Mouse (Mus musculus) MEL (cell line): ENCODE measurements around the gene Susd3. TPM values are rescaled to one million over a fixed set of nuclear protein-coding genes. Genes with fewer than 3 reads are reported as not detected.

Experiments used
- DNase-seq: peaks from one replicate; pipeline ENCODE4 v3.0.0; 2011; ENCODE audit warnings: low read depth, low spot score
- H3K27ac ChIP-seq: 2 replicates; pipeline ENCODE4 v1.5.1; 2012; ENCODE audit warnings: low read depth, mild to moderate bottlenecking, control low read depth, low read length, moderate library complexity; ENCODE audit not compliant: control insufficient read depth
- H3K27me3 ChIP-seq, 2 experiments: fragments of 150-350 bp in 1 of 2; sonication (generic) in 1 of 2; 2 replicates each; pipeline ENCODE4 v1.6.1; 2012; ENCODE audit warnings: low read length in 2 of 2, mild to moderate bottlenecking in 2 of 2, improper control_type of control experiment in 1 of 2, moderate library complexity in 1 of 2; ENCODE audit not compliant: insufficient read depth in 2 of 2, control insufficient read depth in 1 of 2
- H3K36me3 ChIP-seq, 2 experiments: 2 replicates each; pipeline ENCODE4 v1.6.1; 2012 to 2014; ENCODE audit warnings: low read length in 2 of 2, improper control_type of control experiment in 1 of 2, inconsistent platforms in 1 of 2, mild to moderate bottlenecking in 1 of 2; ENCODE audit not compliant: insufficient read depth in 2 of 2, control insufficient read depth in 1 of 2
- H3K4me1 ChIP-seq, 2 experiments: fragments of 150-350 bp in 1 of 2; sonication (generic) in 1 of 2; 2 replicates each; pipeline ENCODE4 v1.6.1; 2012; ENCODE audit warnings: low read length in 2 of 2, improper control_type of control experiment in 1 of 2, mild to moderate bottlenecking in 1 of 2; ENCODE audit not compliant: insufficient read depth in 2 of 2, control insufficient read depth in 1 of 2
- H3K4me3 ChIP-seq, 2 experiments: fragments of 150-350 bp in 1 of 2; sonication (generic) in 1 of 2; 2 replicates each; pipeline ENCODE4 v1.5.1; 2012; ENCODE audit warnings: low read depth in 2 of 2, low read length in 2 of 2, mild to moderate bottlenecking in 2 of 2, moderate library complexity in 2 of 2, control low read depth in 1 of 2, improper control_type of control experiment in 1 of 2; ENCODE audit not compliant: control insufficient read depth in 1 of 2, insufficient read depth in 1 of 2
- H3K79me2 ChIP-seq: 2 replicates; pipeline ENCODE4 v1.6.1; 2012; ENCODE audit warnings: mild to moderate bottlenecking, low read length, moderate library complexity; ENCODE audit not compliant: control insufficient read depth, poor library complexity, insufficient read depth
- H3K9ac ChIP-seq: 2 replicates; pipeline ENCODE4 v1.6.1; 2012; ENCODE audit warnings: low read depth, mild to moderate bottlenecking, control low read depth, low read length, moderate library complexity; ENCODE audit not compliant: control insufficient read depth, poor library complexity, severe bottlenecking
- H3K9me3 ChIP-seq: fragments of 150-350 bp; sonication (generic); replicated peaks from 2 replicates; pipeline ENCODE4 v1.6.1; 2012; ENCODE audit warnings: mild to moderate bottlenecking, low read length, improper control_type of control experiment, moderate library complexity; ENCODE audit not compliant: insufficient read depth
- BHLHE40 ChIP-seq: IDR thresholded peaks from 2 replicates; pipeline ENCODE4 v1.6.1; 2012; ENCODE audit warnings: low read depth, mild to moderate bottlenecking, inconsistent platforms, low read length, improper control_type of control experiment, borderline replicate concordance
- CHD1 ChIP-seq: IDR thresholded peaks from 2 replicates; pipeline ENCODE4 v1.6.1; 2012; ENCODE audit warnings: low read depth, mild to moderate bottlenecking, inconsistent platforms, low read length, improper control_type of control experiment
- CHD2 ChIP-seq: IDR thresholded peaks from 2 replicates; pipeline ENCODE4 v1.6.1; 2011; ENCODE audit warnings: low read length, improper control_type of control experiment
- CTCF ChIP-seq, 3 experiments: IDR thresholded peaks in 2 of 3; conservative IDR thresholded peaks in 1 of 3; 2 replicates each; pipeline ENCODE4 v1.5.1; 2011 to 2012; ENCODE audit warnings: low read length in 3 of 3, low read depth in 2 of 3, mild to moderate bottlenecking in 2 of 3, improper control_type of control experiment in 1 of 3, inconsistent platforms in 1 of 3, mixed read lengths in 1 of 3, moderate library complexity in 1 of 3; ENCODE audit not compliant: control insufficient read depth in 1 of 3, insufficient read depth in 1 of 3, poor library complexity in 1 of 3, severe bottlenecking in 1 of 3
- E2F4 ChIP-seq: IDR thresholded peaks from 2 replicates; pipeline ENCODE4 v1.6.1; 2011; ENCODE audit warnings: low read depth, low read length, improper control_type of control experiment, borderline replicate concordance
- ELF1 ChIP-seq: IDR thresholded peaks from 2 replicates; pipeline ENCODE4 v1.6.1; 2014; ENCODE audit warnings: low read depth, mild to moderate bottlenecking, inconsistent platforms, low read length, improper control_type of control experiment, moderate library complexity
- EP300 ChIP-seq, 2 experiments: IDR thresholded peaks; 2 replicates each; pipeline ENCODE4 v1.6.1; 2011; ENCODE audit warnings: improper control_type of control experiment in 2 of 2, low read length in 2 of 2, low read depth in 1 of 2, mild to moderate bottlenecking in 1 of 2
- ETS1 ChIP-seq: IDR thresholded peaks from 2 replicates; pipeline ENCODE4 v1.6.1; 2012; ENCODE audit warnings: low read depth, mild to moderate bottlenecking, inconsistent platforms, low read length, improper control_type of control experiment, moderate library complexity
- GATA1 ChIP-seq: IDR thresholded peaks from 2 replicates; pipeline ENCODE4 v1.6.1; 2011; ENCODE audit warnings: low read depth, low read length, improper control_type of control experiment
- HCFC1 ChIP-seq: IDR thresholded peaks from 2 replicates; pipeline ENCODE4 v1.6.1; 2012; ENCODE audit warnings: low read depth, mild to moderate bottlenecking, inconsistent platforms, low read length, improper control_type of control experiment, moderate library complexity
- JUND ChIP-seq: IDR thresholded peaks from 2 replicates; pipeline ENCODE4 v1.6.1; 2011; ENCODE audit warnings: low read depth, mild to moderate bottlenecking, improper control_type of control experiment, low read length
- MAFK ChIP-seq: IDR thresholded peaks from 2 replicates; pipeline ENCODE4 v1.6.1; 2011; ENCODE audit warnings: low read depth, mild to moderate bottlenecking, low read length, improper control_type of control experiment, borderline replicate concordance
- MAX ChIP-seq: IDR thresholded peaks from 2 replicates; pipeline ENCODE4 v1.6.1; 2011; ENCODE audit warnings: low read length, improper control_type of control experiment
- MAZ ChIP-seq: IDR thresholded peaks from 2 replicates; pipeline ENCODE4 v1.6.1; 2012; ENCODE audit warnings: low read depth, mild to moderate bottlenecking, inconsistent platforms, low read length, improper control_type of control experiment
- MEF2A ChIP-seq: IDR thresholded peaks from 2 replicates; pipeline ENCODE4 v1.6.1; 2014; ENCODE audit warnings: low read depth, mild to moderate bottlenecking, inconsistent platforms, low read length, improper control_type of control experiment; ENCODE audit not compliant: poor library complexity, insufficient replicate concordance, severe bottlenecking; ENCODE audit errors: extremely low read depth
- MXI1 ChIP-seq: IDR thresholded peaks from 2 replicates; pipeline ENCODE4 v1.6.1; 2011; ENCODE audit warnings: mild to moderate bottlenecking, low read depth, low read length, improper control_type of control experiment
- MYC ChIP-seq: IDR thresholded peaks from 2 replicates; pipeline ENCODE4 v1.6.1; 2011; ENCODE audit warnings: low read depth, mild to moderate bottlenecking, low read length, improper control_type of control experiment, moderate library complexity
- NELFE ChIP-seq: IDR thresholded peaks from 2 replicates; pipeline ENCODE4 v1.6.1; 2011; ENCODE audit warnings: low read depth, low read length, improper control_type of control experiment
- NRF1 ChIP-seq: IDR thresholded peaks from 2 replicates; pipeline ENCODE4 v1.6.1; 2014; ENCODE audit warnings: low read depth, mild to moderate bottlenecking, inconsistent platforms, low read length, improper control_type of control experiment, moderate library complexity; ENCODE audit not compliant: poor library complexity, insufficient read depth, severe bottlenecking
- POLR2A ChIP-seq, 2 experiments: IDR thresholded peaks; 2 replicates each; pipeline ENCODE4 v1.6.1; 2011 to 2012; ENCODE audit warnings: low read length in 2 of 2, mild to moderate bottlenecking in 2 of 2, control low read depth in 1 of 2, improper control_type of control experiment in 1 of 2, low read depth in 1 of 2, moderate library complexity in 1 of 2; ENCODE audit not compliant: control insufficient read depth in 1 of 2, insufficient read depth in 1 of 2, poor library complexity in 1 of 2
- POLR2AphosphoS2 ChIP-seq: IDR thresholded peaks from 2 replicates; pipeline ENCODE4 v1.6.1; 2011; ENCODE audit warnings: low read length, improper control_type of control experiment
- RCOR1 ChIP-seq: IDR thresholded peaks from 2 replicates; pipeline ENCODE4 v1.6.1; 2012; ENCODE audit warnings: low read depth, mild to moderate bottlenecking, inconsistent platforms, low read length, improper control_type of control experiment
- SIN3A ChIP-seq: IDR thresholded peaks from 2 replicates; pipeline ENCODE4 v1.6.1; 2012; ENCODE audit warnings: low read length, improper control_type of control experiment, inconsistent platforms
- SMC3 ChIP-seq: IDR thresholded peaks from 2 replicates; pipeline ENCODE4 v1.6.1; 2011; ENCODE audit warnings: low read depth, low read length, improper control_type of control experiment
- TBP ChIP-seq: IDR thresholded peaks from 2 replicates; pipeline ENCODE4 v1.8.0; 2011; ENCODE audit warnings: low read depth, low read length, improper control_type of control experiment
- TCF12 ChIP-seq: IDR thresholded peaks from 2 replicates; pipeline ENCODE4 v1.6.1; 2014; ENCODE audit warnings: low read depth, mild to moderate bottlenecking, inconsistent platforms, low read length, improper control_type of control experiment, moderate library complexity
- UBTF ChIP-seq: IDR thresholded peaks from 2 replicates; pipeline ENCODE4 v1.6.1; 2012; ENCODE audit warnings: low read depth, mild to moderate bottlenecking, inconsistent platforms, low read length, improper control_type of control experiment, moderate library complexity, borderline replicate concordance; ENCODE audit not compliant: insufficient read depth
- USF1 ChIP-seq: IDR thresholded peaks from 2 replicates; pipeline ENCODE4 v1.6.1; 2014; ENCODE audit warnings: low read depth, mild to moderate bottlenecking, inconsistent platforms, low read length, improper control_type of control experiment, moderate library complexity
- USF2 ChIP-seq, 2 experiments: IDR thresholded peaks; 2 replicates each; pipeline ENCODE4 v1.6.1; 2011 to 2012; ENCODE audit warnings: improper control_type of control experiment in 2 of 2, low read length in 2 of 2, borderline replicate concordance in 1 of 2, inconsistent platforms in 1 of 2, low read depth in 1 of 2, mild to moderate bottlenecking in 1 of 2; ENCODE audit not compliant: insufficient read depth in 1 of 2
- ZKSCAN1 ChIP-seq: IDR thresholded peaks from 2 replicates; pipeline ENCODE4 v1.6.1; 2012; ENCODE audit warnings: low read depth, mild to moderate bottlenecking, inconsistent platforms, low read length, improper control_type of control experiment, moderate library complexity
- ZMIZ1 ChIP-seq: IDR thresholded peaks from 2 replicates; pipeline ENCODE4 v1.6.1; 2012; ENCODE audit warnings: low read depth, mild to moderate bottlenecking, inconsistent platforms, low read length, improper control_type of control experiment, moderate library complexity
- polyA plus RNA-seq, 2 experiments: library from polyadenylated mRNA; stranded (reverse) in 1 of 2; unstranded in 1 of 2; fragments of >175 nt in 1 of 2; fragments of >200 nt in 1 of 2; gene quantifications; 2 replicates each; pipeline versions ENCODE4 v1.2.1 to v1.2.4; 2012; ENCODE audit warnings: low replicate concordance in 2 of 2, low read depth in 1 of 2; ENCODE audit not compliant: insufficient read length in 2 of 2, insufficient read depth in 1 of 2, missing spikeins in 1 of 2
- total RNA-seq: library from RNA; depleted of rRNA; stranded (reverse); fragments of 300-350 nt; gene quantifications from 2 replicates; pipeline ENCODE4 v1.2.3, GENCODE M21; 2012

Susd3 gene
- total and polyA plus RNA-seq, 3 experiments, result 10.8 to 16.2 TPM; not detected in 1

- TF ChIP-seq USF1, result peak; percentile 50; the same call in 1 of the 2 replicates
- TF ChIP-seq SMC3, result no peak
- peak; percentile 72 for TF ChIP-seq TCF12
- TF ChIP-seq EP300 (IDR thresholded peaks at IDR 0.05; ENCODE audit: low read depth in 1 of 2, low read length in 2 of 2), result peak; percentile 22 to 60; a peak in 1 of 4 replicates
- TF ChIP-seq JUND, result no peak
- no peak for TF ChIP-seq CTCF (IDR thresholded peaks at IDR 0.05 in 2 of 3, conservative IDR thresholded peaks at IDR 0.05 in 1 of 3; ENCODE audit: control insufficient read depth in 1 of 3, insufficient read depth in 1 of 3, low read depth in 2 of 3, low read length in 3 of 3, poor library complexity in 1 of 3, severe bottlenecking in 1 of 3)
- peak; percentile 50; the same call in 1 of the 2 replicates for TF ChIP-seq POLR2AphosphoS2
Observed at GRCm38 (mm10) chr13:49187288-49188218, 61.0 kb downstream of the Susd3 start, which contains the start of gene Ninj1 (continued).

DNA sequence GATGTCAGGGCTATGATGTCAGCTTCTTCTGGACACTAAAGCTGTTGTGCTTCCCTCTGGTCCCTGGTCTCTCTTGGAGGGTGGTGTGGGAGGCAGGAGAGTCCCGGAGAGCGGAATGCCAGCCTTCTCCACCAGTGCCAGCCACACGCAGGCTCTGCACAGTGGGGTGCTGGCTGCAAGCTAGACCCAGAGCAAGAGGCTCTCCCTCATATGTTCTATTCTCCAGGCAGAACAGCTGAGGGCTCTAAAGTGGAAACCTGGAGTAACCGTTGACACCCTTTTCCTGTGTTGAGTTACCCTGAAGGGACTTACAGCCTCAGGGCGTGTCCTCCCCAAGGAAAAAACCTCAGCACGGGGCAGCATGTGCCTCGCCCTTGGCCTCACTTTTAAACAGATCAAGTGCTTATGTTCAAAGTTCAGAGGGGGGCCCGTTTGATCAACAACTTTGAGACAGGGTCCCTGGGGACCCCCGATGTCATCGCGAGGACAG is 61.7 kb downstream of the Susd3 start:
- no peaks in the 10 kb centered on the region for H3K27me3 ChIP-seq
- H3K4me1 ChIP-seq, result peaks cover 0 to 14% of the 10 kb centered on the region in 2 experiments; a peak in 3 of 4 replicates
- H3K27ac ChIP-seq, result peak overlapping the region; percentile 57
- H3K79me2 ChIP-seq, result no peaks in the 10 kb centered on the region; the same call in 1 of the 2 replicates
- no peaks in the 10 kb centered on the region for H3K9me3 ChIP-seq
- peak overlapping the region; percentile 72 for H3K9ac ChIP-seq
- DNase-seq, result no peak
- H3K36me3 ChIP-seq, result peaks cover 0 to 9% of the 10 kb centered on the region in 2 experiments; a peak in 2 of 4 replicates
- peak overlapping the region; percentile 28 to 33 for H3K4me3 ChIP-seq
- TF ChIP-seq EP300 (IDR thresholded peaks at IDR 0.05; ENCODE audit: low read depth in 1 of 2, low read length in 2 of 2) (no peak), TBP (no peak), NELFE (no peak), GATA1 (no peak), BHLHE40 (no peak), ZMIZ1 (no peak), SMC3 (no peak), ELF1 (no peak), RCOR1 (no peak), JUND (no peak), MAX (peak; percentile 81), POLR2A (IDR thresholded peaks at IDR 0.05; ENCODE audit: control insufficient read depth in 1 of 2, insufficient read depth in 1 of 2, low read depth in 1 of 2, low read length in 2 of 2, poor library complexity in 1 of 2) (no peak), MXI1 (no peak; the same call in 1 of the 2 replicates), MYC (peak; percentile 51; the same call in 1 of the 2 replicates), ZKSCAN1 (no peak), MEF2A (no peak), USF2 (IDR thresholded peaks at IDR 0.05; ENCODE audit: borderline replicate concordance in 1 of 2, insufficient read depth in 1 of 2, low read depth in 1 of 2, low read length in 2 of 2) (no peak), ETS1 (0 out of 2 replicates have a peak, but pooled peaks have one; percentile 23), SIN3A (no peak), CHD1 (no peak), CHD2 (no peak), HCFC1 (no peak), TCF12 (no peak), E2F4 (no peak), MAZ (0 out of 2 replicates have a peak, but pooled peaks have one; percentile 33), NRF1 (no peak), MAFK (no peak), UBTF (no peak)
